In genomic region chr12:86455009-86455408, GRCm38 (mm10) we compare ENCODE assay signal across 26 mouse cellular contexts.
"Had no signal": no experiment of that assay in that cellular context is flagged by ENCODE, and none has a peak within 500 bp of the region (broad histone marks: within the 10 kb centered on the region; RNA-seq: fewer than 3 reads in every experiment).

No protein-coding gene starts in this region.

- H3K36me3 ChIP-seq: embryonic facial prominence, embryonic 10.5 days; embryonic facial prominence, embryonic 12.5 days; embryonic facial prominence, embryonic 13.5 days; embryonic facial prominence, embryonic 15.5 days; forebrain, embryonic 10.5 days; forebrain, embryonic 12.5 days; forebrain, embryonic 15.5 days; heart, embryonic 10.5 days had no signal

- H3K27ac ChIP-seq: embryonic facial prominence, embryonic 10.5 days; embryonic facial prominence, embryonic 12.5 days; embryonic facial prominence, embryonic 13.5 days; embryonic facial prominence, embryonic 15.5 days; forebrain, embryonic 10.5 days; forebrain, embryonic 12.5 days; forebrain, embryonic 13.5 days; forebrain, embryonic 15.5 days; gastrocnemius, adult 2 months; heart, adult 2 months; heart, embryonic 10.5 days had no signal

- H3K4me2 ChIP-seq: embryonic facial prominence, embryonic 12.5 days; embryonic facial prominence, embryonic 13.5 days; embryonic facial prominence, embryonic 15.5 days; forebrain, embryonic 12.5 days; forebrain, embryonic 13.5 days; forebrain, embryonic 15.5 days had no signal

- DNase-seq: cerebellum, adult 9-11 months; cerebellum, postnatal 10 days; cerebellum, postnatal 14 days; cerebellum, postnatal 25 days; cerebellum, postnatal 36 days; embryo, embryonic 11 days; forebrain, postnatal 0 days; gastrocnemius, adult 2 months; gastrocnemius, postnatal 10 days; gastrocnemius, postnatal 14 days; gastrocnemius, postnatal 25 days; heart, adult 11 months; heart, adult 18-20 months; heart, adult 2 months had no signal

- H3K27me3 ChIP-seq: embryonic facial prominence, embryonic 12.5 days; embryonic facial prominence, embryonic 13.5 days; embryonic facial prominence, embryonic 15.5 days; forebrain, embryonic 12.5 days; forebrain, embryonic 13.5 days; forebrain, embryonic 15.5 days had no signal

- H3K4me3 ChIP-seq: embryonic facial prominence, embryonic 10.5 days; embryonic facial prominence, embryonic 12.5 days; embryonic facial prominence, embryonic 13.5 days; embryonic facial prominence, embryonic 15.5 days; erythroblast, embryonic 14.5 days; forebrain, embryonic 10.5 days; forebrain, embryonic 12.5 days; forebrain, embryonic 13.5 days; forebrain, embryonic 15.5 days; gastrocnemius, adult 2 months; heart, adult 2 months; heart, embryonic 10.5 days had no signal

- H3K9me3 ChIP-seq: embryonic facial prominence, embryonic 12.5 days; embryonic facial prominence, embryonic 15.5 days; forebrain, embryonic 10.5 days; forebrain, embryonic 12.5 days; forebrain, embryonic 15.5 days had no signal

- ATAC-seq: forebrain, embryonic 13.5 days; forebrain, embryonic 14.5 days; forebrain, embryonic 15.5 days; forebrain, embryonic 16.5 days; forebrain, postnatal 0 days had no signal

- H3K4me1 ChIP-seq: embryonic facial prominence, embryonic 10.5 days; embryonic facial prominence, embryonic 12.5 days; embryonic facial prominence, embryonic 13.5 days; embryonic facial prominence, embryonic 15.5 days; forebrain, embryonic 10.5 days; forebrain, embryonic 12.5 days; forebrain, embryonic 13.5 days; forebrain, embryonic 15.5 days had no signal

- H3K9ac ChIP-seq: embryonic facial prominence, embryonic 12.5 days; embryonic facial prominence, embryonic 13.5 days; embryonic facial prominence, embryonic 15.5 days; forebrain, embryonic 12.5 days; forebrain, embryonic 13.5 days; forebrain, embryonic 15.5 days; forebrain, postnatal 0 days had no signal
